Mouse (Mus musculus) kidney, adult 18-20 months (tissue): Measurements from ENCODE around the gene Ap3d1.

Experiments
- DNase-seq: peaks from one replicate; pipeline ENCODE4 v3.0.0; 2021

Gene Ap3d1

DNA sequence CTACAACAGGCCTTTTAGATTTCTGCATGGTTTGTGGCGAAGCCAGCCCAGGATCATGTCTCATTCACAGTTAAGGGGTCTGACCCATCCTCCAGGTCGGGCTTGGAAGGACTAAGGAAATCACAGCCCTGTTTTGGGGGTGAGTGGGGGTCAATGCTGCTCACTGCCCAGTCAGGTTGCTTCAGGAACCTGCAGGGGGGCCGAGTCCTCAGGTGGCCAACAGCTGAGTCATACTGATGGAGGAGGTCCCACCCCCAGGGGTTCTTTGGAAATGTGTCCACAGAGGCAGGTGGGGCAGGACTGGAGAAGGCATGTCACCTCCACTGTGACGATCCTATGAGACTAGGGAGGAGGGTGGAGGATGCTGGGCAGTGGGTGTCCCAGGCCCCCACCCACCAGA, 76.6 kb downstream of the Ap3d1 start:
- no peak for DNase-seq

DNA sequence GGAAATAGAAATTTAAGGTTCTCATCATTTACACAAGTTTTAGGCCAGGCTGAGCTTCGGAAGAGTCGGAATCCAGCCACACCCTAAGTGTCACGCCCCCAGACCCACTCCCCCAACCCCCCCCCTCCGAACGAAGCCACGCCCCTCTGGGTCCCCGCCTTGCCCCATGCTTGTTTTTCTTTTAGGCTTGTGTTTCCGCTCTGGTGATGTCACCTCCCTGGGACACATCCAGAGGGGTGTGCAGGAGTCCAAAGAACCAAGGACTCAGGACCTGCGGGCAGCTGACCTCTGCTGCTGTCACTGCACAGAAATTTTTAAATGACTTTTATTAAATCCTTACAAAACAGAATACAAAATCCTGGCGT, 77.1 kb downstream of the Ap3d1 start:
- peak; percentile 82 for DNase-seq

DNA sequence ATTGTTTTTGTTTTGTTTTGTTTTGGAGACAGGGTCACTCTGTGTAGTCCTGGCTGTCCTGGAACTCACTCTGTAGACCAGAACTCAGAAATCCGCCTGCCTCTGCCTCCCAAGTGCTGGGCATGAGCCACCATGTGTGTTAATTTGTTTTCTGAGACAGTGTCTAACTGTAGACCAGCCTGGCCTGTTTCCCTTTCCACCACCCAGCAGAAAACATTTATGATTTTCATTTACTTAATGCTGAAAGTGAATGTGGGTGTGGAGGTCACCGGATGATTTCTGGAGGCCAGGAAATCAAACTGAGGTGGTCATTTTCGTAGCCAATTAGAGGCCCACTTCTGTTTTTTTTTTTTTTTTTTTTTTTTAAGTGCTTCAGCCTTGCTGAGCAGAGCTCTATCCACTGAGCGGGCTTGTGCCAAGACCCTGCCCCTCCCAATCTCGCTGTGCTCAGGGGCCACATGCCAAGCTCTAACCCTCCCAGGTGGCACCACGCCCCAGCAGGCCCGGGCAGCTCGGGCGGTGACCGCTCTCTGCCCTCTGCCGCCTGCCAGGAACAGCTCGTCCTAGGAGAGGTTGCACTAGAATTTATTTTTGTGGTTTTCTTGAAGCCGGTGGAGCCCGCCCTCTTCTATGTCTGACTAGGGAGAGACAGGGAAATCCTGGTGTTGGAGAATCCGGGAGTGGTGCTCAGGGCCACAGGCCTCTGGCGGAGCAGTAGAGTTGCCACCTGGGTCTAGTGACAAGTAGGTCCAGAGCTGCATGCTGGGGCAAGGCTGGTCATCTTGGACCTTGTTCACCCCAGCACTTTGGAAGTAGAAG, 77.7 kb downstream of the Ap3d1 start:
- peak; percentile 95 for DNase-seq

DNA sequence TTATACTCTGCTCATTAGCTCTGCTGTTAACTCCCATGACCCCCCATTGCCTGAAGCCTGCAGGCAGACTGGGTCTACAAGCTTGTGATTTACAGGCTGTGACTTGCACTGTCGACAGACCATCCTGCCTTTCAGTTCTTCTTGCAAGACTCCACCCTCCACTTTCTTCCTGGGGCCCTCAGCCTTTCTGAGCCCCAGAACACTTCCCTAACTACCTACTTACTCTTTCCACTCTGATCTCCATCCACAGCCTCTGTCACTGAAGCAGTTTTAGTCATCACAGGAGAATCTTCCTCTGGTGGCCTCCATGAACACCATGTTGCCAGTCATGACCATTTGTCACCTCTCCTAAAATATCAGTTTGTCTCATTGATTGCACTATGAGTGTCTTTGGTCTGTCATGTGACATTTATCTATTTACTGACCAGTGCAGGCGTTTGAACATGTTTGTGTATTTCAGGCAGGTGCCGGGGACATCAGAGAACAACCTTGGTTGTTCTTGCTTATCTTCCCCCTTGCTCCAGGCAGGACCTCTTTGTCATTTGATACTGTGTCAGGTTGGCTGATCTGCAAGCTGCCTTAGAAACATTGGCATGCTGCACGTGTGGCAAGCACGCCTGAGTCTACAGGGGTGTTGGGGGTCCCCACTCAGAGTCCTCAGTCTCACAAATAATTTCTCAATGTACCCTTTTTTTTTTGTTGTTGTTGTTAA, 78.4 kb downstream of the Ap3d1 start:
- no peak for DNase-seq

DNA sequence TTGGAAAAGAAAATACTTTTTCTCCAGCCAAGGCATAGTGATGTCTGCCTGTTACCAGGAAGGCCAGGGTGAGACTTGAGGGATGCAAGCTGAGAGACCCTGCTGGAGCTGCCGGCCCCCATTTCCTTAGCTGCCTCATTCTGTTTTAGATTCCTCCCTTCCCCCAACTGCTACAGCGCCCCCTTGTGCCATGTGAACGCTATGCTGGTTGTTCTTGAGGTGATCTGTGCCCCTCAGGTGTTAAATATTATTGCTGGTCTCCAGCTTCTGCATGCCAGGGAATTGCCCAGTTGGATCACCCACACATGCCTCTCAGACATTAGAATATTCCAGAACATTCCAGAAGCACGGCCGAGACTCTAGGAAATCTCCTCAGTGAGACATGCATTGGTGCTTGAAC, 80.9 kb downstream of the Ap3d1 start:
- DNase-seq: peak; percentile 69

DNA sequence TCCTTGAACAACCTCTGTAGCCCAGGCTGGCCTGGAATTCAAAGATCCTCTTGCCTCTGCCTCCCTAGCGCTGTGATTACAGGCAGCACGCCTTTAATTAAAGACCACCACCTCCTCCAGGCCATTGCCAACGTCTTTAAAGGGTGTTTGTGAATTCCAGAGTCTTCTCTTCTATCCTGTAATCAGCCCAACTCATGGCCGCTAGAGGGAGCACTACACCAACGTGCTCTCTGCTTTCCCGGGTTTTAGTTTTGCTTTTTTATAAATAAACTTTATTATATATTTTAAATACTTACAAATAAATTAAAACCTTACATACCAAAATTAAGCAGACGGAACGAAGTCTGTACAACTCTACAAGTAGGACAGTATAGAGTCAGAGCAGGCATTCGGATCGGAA, 82.9 kb downstream of the Ap3d1 start:
- peak; percentile 85 for DNase-seq

DNA sequence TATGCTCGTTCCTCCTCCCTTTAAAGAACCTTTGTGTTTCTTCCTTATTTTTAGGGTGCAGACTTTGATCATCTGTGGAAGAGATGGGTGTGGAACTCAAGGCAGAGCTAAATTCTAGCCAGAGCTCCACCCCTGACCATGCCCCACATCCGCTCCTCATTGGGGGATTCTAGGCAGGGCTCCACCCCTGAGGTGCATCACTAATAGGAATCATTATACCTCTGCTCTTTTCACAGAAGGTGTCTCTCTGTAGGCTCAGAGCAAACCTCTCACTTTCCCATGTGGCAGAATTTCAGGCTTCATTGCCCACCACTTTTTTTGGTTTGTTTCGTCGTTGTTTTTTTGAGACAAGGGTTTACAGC, 83.2 kb downstream of the Ap3d1 start:
- no peak for DNase-seq

DNA sequence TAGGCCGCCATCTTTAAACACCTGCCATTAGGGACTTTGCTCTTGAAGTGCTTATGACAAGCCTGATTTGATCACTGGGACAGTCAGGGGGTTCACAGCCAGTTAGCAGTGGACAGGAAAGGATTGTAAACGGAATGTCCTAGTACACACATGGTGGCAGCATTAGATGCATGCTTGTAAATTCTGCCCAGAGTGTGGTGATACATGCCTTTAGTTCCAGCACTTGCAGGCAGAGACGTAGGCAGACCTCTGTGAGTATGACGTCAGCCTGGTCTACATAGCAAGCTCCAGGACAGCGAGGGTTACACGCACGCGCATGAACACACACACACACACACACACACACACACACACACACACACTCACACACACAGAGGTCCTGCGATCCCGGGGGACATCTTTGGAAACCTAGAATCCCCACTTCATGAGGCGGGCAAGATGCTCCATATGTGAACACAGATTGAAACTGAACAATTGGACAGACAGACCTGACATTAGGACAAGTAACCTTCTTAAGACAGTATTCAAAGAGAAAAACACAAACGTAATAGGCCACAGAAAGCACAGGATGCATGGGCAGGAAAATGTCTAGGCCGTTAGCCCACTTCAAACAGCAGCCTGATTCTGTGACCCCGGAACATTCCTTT, 83.7 kb downstream of the Ap3d1 start:
- DNase-seq: no peak
